Mouse (Mus musculus): ENCODE measurements around the gene Nudt3.
A peak's percentile ranks its signal among the peaks of the same experiment; 100 is the strongest.

GRCm38 (mm10) chr17:27557181-27557926, 65.9 kb downstream of the Nudt3 start:
- peak; percentile 26; the same call in 1 of the 2 replicates for TF ChIP-seq CTCF (IDR thresholded peaks at IDR 0.05)
- TF ChIP-seq EP300 (IDR thresholded peaks at IDR 0.05), result no peak
